Mouse (Mus musculus) ES-E14 (cell line): ENCODE results near the gene Rragb. TPM values are rescaled to one million over a fixed set of nuclear protein-coding genes. Genes with fewer than 3 reads are reported as not detected.

ENCODE experiments used
- DNase-seq: peaks from one replicate; pipeline ENCODE4 v3.0.0-alpha.2; 2013; ENCODE audit warnings: low read depth, low spot score
- H3K27ac ChIP-seq: 2 replicates; pipeline ENCODE4 v1.5.1; 2012; ENCODE audit warnings: low read depth, mild to moderate bottlenecking, low read length, moderate library complexity, mixed read lengths; ENCODE audit not compliant: poor library complexity, insufficient read depth, severe bottlenecking
- H3K36me3 ChIP-seq: 2 replicates; pipeline ENCODE4 v1.6.1; 2012; ENCODE audit warnings: mild to moderate bottlenecking, low read length, moderate library complexity, mixed read lengths; ENCODE audit not compliant: control insufficient read depth, poor library complexity, insufficient read depth, severe bottlenecking
- H3K4me1 ChIP-seq, 2 experiments: fragments of 150-350 bp in 1 of 2; sonication (generic) in 1 of 2; 2 replicates each; pipeline ENCODE4 v1.6.1; 2012; ENCODE audit warnings: low read length in 2 of 2, mild to moderate bottlenecking in 1 of 2, mixed read lengths in 1 of 2; ENCODE audit not compliant: control insufficient read depth in 2 of 2, insufficient read depth in 2 of 2, poor library complexity in 1 of 2
- H3K4me3 ChIP-seq, 2 experiments: fragments of 150-350 bp in 1 of 2; sonication (generic) in 1 of 2; 2 replicates each; pipeline ENCODE4 v1.5.1; 2012; ENCODE audit warnings: low read length in 2 of 2, low read depth in 1 of 2, mild to moderate bottlenecking in 1 of 2, mixed read lengths in 1 of 2; ENCODE audit not compliant: insufficient read depth in 1 of 2, poor library complexity in 1 of 2, severe bottlenecking in 1 of 2
- H3K9ac ChIP-seq: 2 replicates; pipeline ENCODE4 v1.6.1; 2012; ENCODE audit warnings: low read depth, mild to moderate bottlenecking, low read length, mixed read lengths; ENCODE audit not compliant: poor library complexity, insufficient read depth, severe bottlenecking
- H3K9me3 ChIP-seq: fragments of 150-350 bp; sonication (generic); 2 replicates; pipeline ENCODE4 v1.6.1; 2012; ENCODE audit warnings: low read depth, mild to moderate bottlenecking, low read length; ENCODE audit not compliant: control insufficient read depth, insufficient read depth
- CHD2 ChIP-seq: IDR thresholded peaks from 2 replicates; pipeline ENCODE4 v1.6.1; 2014; ENCODE audit warnings: mild to moderate bottlenecking, low read depth, low read length, inconsistent platforms
- HCFC1 ChIP-seq: IDR thresholded peaks from 2 replicates; pipeline ENCODE4 v1.6.1; 2012; ENCODE audit warnings: low read length, inconsistent platforms, borderline replicate concordance; ENCODE audit not compliant: insufficient read depth
- MAFK ChIP-seq: IDR thresholded peaks from 2 replicates; pipeline ENCODE4 v1.6.1; 2014; ENCODE audit warnings: mild to moderate bottlenecking, low read depth, low read length, inconsistent platforms; ENCODE audit not compliant: insufficient read depth
- ZC3H11A ChIP-seq: IDR thresholded peaks from 2 replicates; pipeline ENCODE4 v1.6.1; 2012; ENCODE audit warnings: low read depth, mild to moderate bottlenecking, inconsistent platforms, low read length, borderline replicate concordance
- ZNF384 ChIP-seq: IDR thresholded peaks from 2 replicates; pipeline ENCODE4 v1.6.1; 2012; ENCODE audit warnings: low read depth, low read length, inconsistent platforms
- in situ Hi-C, 2 experiments: fragments of 600-800 bp; cut with MboI; formaldehyde crosslinking; loops; one replicate each; pipeline ENCODE4 v1.15.1; 2025; ENCODE audit warnings: low sequenced_read_pairs in 2 of 2, inconsistent platforms in 1 of 2; ENCODE audit not compliant: unreplicated experiment in 2 of 2
- total RNA-seq: library from RNA; depleted of rRNA; stranded (reverse); fragments of 300-350 nt; gene quantifications from 2 replicates; pipeline ENCODE4 v1.2.3, GENCODE M21; 2012; rRNA removed

Gene Rragb
- total RNA-seq: 12.3 and 24.7 TPM in 2 replicates

GRCm38 (mm10) chrX:153139734-153140515 lies at the start of gene Rragb:
Rragb (plus strand) TSS chrX:153139981.
- H3K9ac ChIP-seq: peak within 1 kb of the TSS; percentile 89
- H3K36me3 ChIP-seq: no peaks in the 10 kb centered on the region
- no peaks in the 10 kb centered on the region for H3K9me3 ChIP-seq
- DNase-seq: peak; percentile 60
- in situ Hi-C loops: no loop called here
- peak within 1 kb of the TSS; percentile 71 to 94 for H3K4me3 ChIP-seq
- TF ChIP-seq HCFC1: no peak
- TF ChIP-seq CHD2: no peak
- TF ChIP-seq ZC3H11A: no peak
- TF ChIP-seq MAFK: no peak
- no peak for TF ChIP-seq ZNF384
- peak within 1 kb of the TSS; percentile 92 for H3K27ac ChIP-seq
- no peaks in the 10 kb centered on the region for H3K4me1 ChIP-seq

DNA sequence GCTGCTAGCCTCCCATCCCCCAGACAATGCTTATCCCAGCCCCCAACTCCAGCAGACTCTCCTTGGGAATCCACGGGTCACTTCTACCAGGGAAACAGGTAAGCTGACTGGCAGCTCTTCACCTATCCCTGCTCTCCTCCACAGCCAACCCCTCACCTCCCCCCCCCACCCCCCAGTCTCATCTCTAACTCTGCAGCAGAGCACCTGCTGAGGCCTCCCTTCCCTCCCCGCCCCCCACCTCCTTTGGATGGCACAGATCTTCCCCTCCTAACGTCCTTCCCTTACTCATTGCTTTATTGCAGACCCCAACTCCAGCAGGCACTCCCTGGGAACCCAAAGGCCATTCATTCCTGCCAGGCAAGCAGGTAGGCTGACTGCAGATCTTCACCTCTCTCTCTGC lies 21.3 kb upstream of the Rragb start, which contains the start of gene Foxr2:
Gene Foxr2 (plus strand): TSS at position 301 of the 400 bp plus-strand sequence.
- TF ChIP-seq CHD2: no peak
- TF ChIP-seq MAFK: no peak
- no peak for TF ChIP-seq ZNF384
- TF ChIP-seq ZC3H11A: no peak
- TF ChIP-seq HCFC1: no peak
- no peaks in the 10 kb centered on the region for H3K4me1 ChIP-seq
- H3K9ac ChIP-seq: no peak within 1 kb of the TSS; the same call in 1 of the 2 replicates
- in situ Hi-C loops: no loop called here
- H3K9me3 ChIP-seq: no peaks in the 10 kb centered on the region
- peak within 1 kb of the TSS; percentile 91 for H3K27ac ChIP-seq
- H3K36me3 ChIP-seq: no peaks in the 10 kb centered on the region
- DNase-seq: peak; percentile 13
- H3K4me3 ChIP-seq: peak within 1 kb of the TSS; percentile 37 to 57

DNA sequence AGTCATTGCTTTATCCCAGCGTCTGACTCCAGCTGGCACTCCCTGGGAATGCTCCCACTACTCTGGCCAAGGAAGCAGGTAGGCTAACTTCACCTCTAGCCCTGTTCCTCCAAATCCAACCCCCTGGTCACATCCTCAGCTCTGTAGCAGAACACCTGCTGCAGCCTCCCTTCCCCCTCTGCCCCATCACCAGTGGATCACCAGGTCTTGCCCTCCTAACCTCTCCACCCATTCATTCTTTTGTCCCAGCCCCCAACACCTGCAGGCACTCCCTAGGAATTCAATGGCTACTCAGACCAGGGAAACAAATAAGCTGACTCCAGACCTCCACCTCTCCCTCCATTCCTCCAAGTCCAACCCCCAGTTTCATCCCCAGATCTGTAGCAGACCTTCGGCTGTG lies 20.8 kb upstream of the Rragb start:
- H3K27ac ChIP-seq: peak overlapping the region; percentile 91
- no peak overlapping the region for H3K9ac ChIP-seq
- no peak for TF ChIP-seq ZNF384
- TF ChIP-seq CHD2: peak; percentile 47; the same call in 1 of the 2 replicates
- H3K36me3 ChIP-seq: no peaks in the 10 kb centered on the region
- DNase-seq: peak; percentile 57
- H3K4me3 ChIP-seq: peak overlapping the region; percentile 37 to 57; a peak in 3 of 4 replicates
- H3K9me3 ChIP-seq: no peaks in the 10 kb centered on the region
- no peaks in the 10 kb centered on the region for H3K4me1 ChIP-seq
- in situ Hi-C loops: no loop called here

GRCm38 (mm10) chrX:153142656-153143055 lies 2.9 kb downstream of the Rragb start:
- Histone ChIP-seq H3K4me1 (no peaks in the 10 kb centered on the region), H3K9me3 (no peaks in the 10 kb centered on the region)
- in situ Hi-C loops: no loop called here

More at GRCm38 (mm10) chrX:153142656-153143055, 2.9 kb downstream of the Rragb start:
- no peak overlapping the region for H3K9ac ChIP-seq
- no peak overlapping the region for H3K27ac ChIP-seq
- no peak for TF ChIP-seq ZC3H11A
- no peak for TF ChIP-seq HCFC1
- no peak for TF ChIP-seq ZNF384
- no peak for TF ChIP-seq MAFK
- no peak for TF ChIP-seq CHD2
- H3K36me3 ChIP-seq: no peaks in the 10 kb centered on the region
- DNase-seq: peak; percentile 11
- H3K4me3 ChIP-seq: no peak overlapping the region
